Mouse (Mus musculus) kidney, adult 8-10 months (tissue): Measurements from ENCODE around the gene Btbd11.
A peak's percentile ranks its signal among the peaks of the same experiment; 100 is the strongest.

ENCODE experiments used
- DNase-seq, 2 experiments: peaks; one replicate each; pipeline ENCODE4 v3.0.0; 2022

The Btbd11 gene

DNA sequence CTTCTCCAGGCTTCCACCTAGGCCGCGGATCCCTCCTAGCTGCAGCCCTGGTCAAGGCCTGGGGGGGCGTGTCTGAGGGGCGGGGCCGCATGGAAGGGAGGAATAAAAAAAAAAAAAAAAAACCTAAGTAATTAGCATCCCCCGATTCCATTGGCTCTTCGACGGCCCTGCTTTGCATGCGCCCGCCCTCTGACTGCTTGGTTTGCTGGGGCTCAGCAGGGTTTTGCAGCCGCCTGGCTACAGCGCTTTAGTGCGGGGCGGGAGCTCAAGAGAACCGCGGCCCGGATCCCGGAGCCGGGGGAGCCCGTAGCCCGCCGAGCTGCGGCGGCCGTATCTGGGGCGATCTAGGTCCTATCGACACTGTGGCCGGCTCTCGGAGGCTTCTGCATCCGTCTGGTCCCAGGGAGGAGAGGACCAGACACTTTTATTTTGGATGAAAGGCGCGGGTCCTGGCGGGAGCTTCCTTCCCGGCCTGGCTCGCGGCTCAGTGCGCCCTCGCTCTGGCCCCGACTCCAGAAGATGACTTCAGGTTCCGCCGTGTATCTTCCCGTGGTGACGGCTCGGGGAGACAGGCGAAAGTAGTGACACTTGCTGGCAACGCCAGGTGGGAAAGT lies at the start of gene Btbd11:
Btbd11 (plus strand) TSS at position 210 of the 614 bp plus-strand sequence.
- peak; percentile 92 for DNase-seq

DNA sequence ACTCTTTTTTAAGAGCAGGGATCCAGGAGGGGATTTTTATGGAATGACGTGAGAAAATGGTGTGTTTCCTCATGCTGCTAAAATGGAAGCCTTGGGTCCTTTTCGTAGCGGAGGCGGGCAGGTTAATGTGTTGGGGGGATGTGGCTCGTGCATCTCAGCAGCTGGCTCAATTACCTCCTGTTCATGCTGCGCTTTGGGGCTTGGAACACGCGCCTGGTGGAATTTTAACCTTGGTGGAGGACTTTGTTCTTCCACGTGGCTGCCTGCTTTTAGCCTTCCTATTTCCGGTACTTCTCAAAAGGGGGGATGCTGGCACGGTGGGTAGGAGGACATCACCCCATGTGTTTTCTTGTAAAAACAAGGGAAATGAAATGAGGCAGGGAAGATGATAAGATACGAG lies 47.9 kb upstream of the Btbd11 start:
- peak; percentile 57 to 78 for DNase-seq

GRCm38 (mm10) chr10:85341867-85342266 lies 44.7 kb upstream of the Btbd11 start:
- DNase-seq, result no peak

- no peak for DNase-seq
These were observed 39.4 kb upstream of the Btbd11 start for GRCm38 (mm10) chr10:85347171-85347570.

- DNase-seq, result no peak
These were observed 34.1 kb upstream of the Btbd11 start for GRCm38 (mm10) chr10:85352505-85352904.

- no peak for DNase-seq
These were observed 32.3 kb upstream of the Btbd11 start for GRCm38 (mm10) chr10:85354270-85354669.

GRCm38 (mm10) chr10:85359501-85360066 lies 27.0 kb upstream of the Btbd11 start:
- no peak for DNase-seq

- DNase-seq, result no peak
These were observed 23.7 kb upstream of the Btbd11 start for GRCm38 (mm10) chr10:85362766-85363442.

DNA sequence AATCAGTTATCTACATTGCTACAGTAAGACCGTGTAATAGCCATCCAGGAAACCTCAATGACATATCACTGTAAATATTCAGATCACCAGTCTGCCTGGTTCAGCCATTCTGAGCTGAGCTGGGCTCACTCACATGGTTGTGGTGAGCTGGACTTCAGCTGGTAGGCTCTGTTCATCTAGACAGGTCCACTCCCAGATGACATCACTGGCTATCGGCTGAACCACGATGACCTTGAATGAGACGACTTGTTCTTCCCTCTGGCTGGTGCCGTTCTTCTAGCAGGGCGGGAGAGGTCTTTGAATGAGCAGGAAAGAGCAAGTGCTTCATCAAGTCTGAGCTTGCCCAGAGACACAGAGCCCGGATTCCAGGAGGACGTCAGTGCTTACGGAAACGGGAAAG lies 19.7 kb upstream of the Btbd11 start:
- DNase-seq, result no peak

- DNase-seq, result no peak
These were observed 15.3 kb upstream of the Btbd11 start for GRCm38 (mm10) chr10:85371309-85371708.

DNA sequence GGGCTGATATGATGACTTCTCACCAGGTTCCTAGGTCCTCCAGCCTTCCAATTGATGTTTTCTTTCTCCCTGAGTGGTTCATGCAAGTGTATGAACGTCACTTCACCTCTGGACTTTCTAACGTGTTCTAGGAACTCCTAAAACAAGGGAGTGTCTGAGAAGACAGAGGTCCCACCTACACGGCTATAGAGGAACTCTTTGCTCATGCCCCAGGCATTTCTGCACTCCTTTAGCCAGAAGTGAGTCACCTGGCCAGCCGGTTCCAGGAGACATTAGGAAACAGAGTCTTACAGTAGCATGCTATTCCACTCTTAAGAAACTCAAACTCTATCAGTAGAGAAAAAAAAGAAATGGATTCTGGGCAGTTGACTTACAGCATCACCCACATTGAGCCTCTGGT lies 14.5 kb upstream of the Btbd11 start:
- DNase-seq, result no peak

DNA sequence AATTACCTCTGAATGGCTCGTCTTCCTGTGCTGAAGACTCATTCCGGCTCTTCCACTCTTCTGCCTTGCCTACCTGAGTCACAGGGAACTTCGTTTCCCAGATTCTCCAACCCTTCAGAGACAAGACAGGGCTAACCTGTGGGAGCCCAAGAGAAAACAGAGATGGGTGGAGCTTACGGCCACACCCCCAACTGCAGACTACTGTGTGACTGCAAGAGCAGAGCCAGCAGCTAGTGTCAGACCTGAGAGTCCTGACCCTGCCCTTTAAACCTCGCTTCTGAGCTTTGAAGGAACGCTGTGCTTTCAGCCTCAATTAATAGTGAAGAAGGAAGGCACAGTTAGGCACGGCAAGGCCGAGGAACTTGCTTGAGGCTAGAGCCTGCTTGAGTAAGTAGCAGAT lies 7.6 kb upstream of the Btbd11 start:
- DNase-seq, result peak; percentile 55 to 68

- DNase-seq, result no peak
These were observed 3.6 kb upstream of the Btbd11 start for GRCm38 (mm10) chr10:85382981-85383380.

GRCm38 (mm10) chr10:85387219-85388070 lies 831 bp downstream of the Btbd11 start:
- peak in 1 of 2 experiments; percentile 21 for DNase-seq

- DNase-seq, result peak in 1 of 2 experiments; percentile 19
These were observed 1.6 kb downstream of the Btbd11 start for GRCm38 (mm10) chr10:85388071-85388750.

- DNase-seq, result peak in 1 of 2 experiments; percentile 19
These were observed 2.1 kb downstream of the Btbd11 start for GRCm38 (mm10) chr10:85388751-85389115.

GRCm38 (mm10) chr10:85389286-85390139 lies 2.9 kb downstream of the Btbd11 start:
- DNase-seq, result no peak

DNA sequence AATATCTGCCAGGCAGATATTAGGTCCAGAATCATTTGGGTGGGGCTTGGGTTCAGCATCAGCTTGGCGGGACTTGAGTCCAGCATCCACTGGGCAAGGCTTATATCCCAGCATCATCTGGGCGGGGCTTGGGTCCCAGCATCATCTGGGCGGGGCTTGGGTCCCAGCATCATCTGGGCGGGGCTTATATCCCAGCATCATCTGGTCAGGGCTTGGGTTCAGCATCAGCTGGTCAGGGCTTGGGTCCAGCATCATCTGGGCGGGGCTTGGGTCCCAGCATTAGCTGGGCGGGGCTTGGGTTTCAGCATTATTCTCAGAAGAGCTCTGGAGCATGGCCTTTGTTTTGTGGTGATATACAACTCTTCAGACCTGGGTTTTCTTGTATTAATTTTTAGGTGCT lies 6.4 kb downstream of the Btbd11 start:
- no peak for DNase-seq

DNA sequence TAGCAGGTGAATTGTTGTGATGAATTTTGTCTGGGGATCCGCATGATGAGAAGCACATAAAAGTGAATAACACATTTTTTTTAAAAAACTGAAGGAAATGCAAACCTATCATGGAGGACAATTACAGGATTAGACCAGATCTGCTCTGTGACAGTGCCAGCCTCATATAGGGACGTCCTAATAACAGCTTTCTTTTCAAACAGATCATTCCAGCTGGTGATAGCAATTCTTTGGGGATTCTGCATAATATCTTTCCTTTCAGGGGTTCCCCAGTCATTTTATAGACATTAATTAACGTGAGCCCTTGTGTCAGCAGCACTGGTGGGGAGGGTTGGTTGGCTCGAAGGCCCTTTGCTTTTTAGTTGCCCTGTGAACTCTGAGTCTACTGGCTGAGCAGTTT lies 7.9 kb downstream of the Btbd11 start:
- no peak for DNase-seq

DNA sequence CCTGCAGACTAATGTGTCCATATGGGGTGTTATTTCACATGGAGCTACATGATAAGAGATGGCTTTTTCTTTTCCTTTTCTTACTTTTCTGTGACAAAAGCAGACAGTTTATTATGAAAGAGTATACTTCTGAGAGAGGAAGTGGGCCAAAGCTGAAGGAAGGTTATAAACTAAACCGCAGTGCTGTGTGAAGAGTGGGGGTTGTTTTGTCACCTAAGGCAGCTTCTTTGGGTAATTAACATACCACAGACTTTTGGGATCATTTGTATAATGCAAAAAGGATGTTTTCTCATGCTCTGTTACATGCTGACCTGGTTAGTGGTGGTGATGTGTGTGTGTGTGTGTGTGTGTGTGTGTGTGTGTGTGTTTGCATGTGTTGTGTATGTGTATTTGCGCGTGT lies 24.5 kb downstream of the Btbd11 start:
- no peak for DNase-seq

- no peak for DNase-seq
These were observed 34.4 kb downstream of the Btbd11 start for GRCm38 (mm10) chr10:85420851-85421628.
